Mouse (Mus musculus): Measurements from ENCODE around the gene Syvn1. TPM values are rescaled to one million over a fixed set of nuclear protein-coding genes. Genes with fewer than 3 reads are reported as not detected.

Syvn1 gene
- polyA plus RNA-seq, 1 experiment from 2014 or later, result 29.2 TPM

Small RNAs within 50 kb of the gene (microRNA-seq; reads per million reads assigned to microRNA genes)
- gene Mir6988, result not detected

Other genes with a start within 250 kb of the Syvn1 start
- 27.4 and 29.5 TPM in 2 replicates for gene Frmd8, start 171.3 kb upstream of the Syvn1 start, polyA plus RNA-seq (2015; fragmentation: Nextera tagmentation; extraction: Ambion mirVana)
- 5.1 and 5.5 TPM in 2 replicates for gene Slc25a45, start 168.8 kb upstream of the Syvn1 start, polyA plus RNA-seq (2015; fragmentation: Nextera tagmentation; extraction: Ambion mirVana)
- gene Tigd3, start 152.4 kb upstream of the Syvn1 start, polyA plus RNA-seq (2015; fragmentation: Nextera tagmentation; extraction: Ambion mirVana), result 1.7 and 1.8 TPM in 2 replicates
- 117 and 127 TPM in 2 replicates for gene Dpf2, start 133.6 kb upstream of the Syvn1 start, polyA plus RNA-seq (2015; fragmentation: Nextera tagmentation; extraction: Ambion mirVana)
- gene Cdc42ep2, start 121.8 kb upstream of the Syvn1 start, polyA plus RNA-seq (2015; fragmentation: Nextera tagmentation; extraction: Ambion mirVana), result 13.4 and 13.9 TPM in 2 replicates
- gene Pola2, start 82.4 kb upstream of the Syvn1 start, polyA plus RNA-seq (2015; fragmentation: Nextera tagmentation; extraction: Ambion mirVana), result 49.6 and 50.4 TPM in 2 replicates
- not detected in 2 replicates for gene Slc22a20, start 60.4 kb upstream of the Syvn1 start, polyA plus RNA-seq (2015; fragmentation: Nextera tagmentation; extraction: Ambion mirVana)
- gene Capn1, start 30.7 kb upstream of the Syvn1 start, polyA plus RNA-seq (2015; fragmentation: Nextera tagmentation; extraction: Ambion mirVana), result 22.0 and 22.7 TPM in 2 replicates
- 63.2 and 65.9 TPM in 2 replicates for gene Mrpl49, start 11.2 kb downstream of the Syvn1 start, polyA plus RNA-seq (2015; fragmentation: Nextera tagmentation; extraction: Ambion mirVana)
- gene Fau, start 11.3 kb downstream of the Syvn1 start, polyA plus RNA-seq (2015; fragmentation: Nextera tagmentation; extraction: Ambion mirVana), result 635 and 729 TPM in 2 replicates
- 25.0 and 26.0 TPM in 2 replicates for gene Znhit2, start 14.6 kb downstream of the Syvn1 start, polyA plus RNA-seq (2015; fragmentation: Nextera tagmentation; extraction: Ambion mirVana)
- 25.5 and 29.1 TPM in 2 replicates for gene Tm7sf2, start 21.8 kb downstream of the Syvn1 start, polyA plus RNA-seq (2015; fragmentation: Nextera tagmentation; extraction: Ambion mirVana)
- 61.8 and 69.0 TPM in 2 replicates for gene Vps51, start 30.7 kb downstream of the Syvn1 start, polyA plus RNA-seq (2015; fragmentation: Nextera tagmentation; extraction: Ambion mirVana)
- not detected in 2 replicates for gene Tmem262, start 33.5 kb downstream of the Syvn1 start, polyA plus RNA-seq (2015; fragmentation: Nextera tagmentation; extraction: Ambion mirVana)
- gene Gm28374, start 35.7 kb downstream of the Syvn1 start, polyA plus RNA-seq (2015; fragmentation: Nextera tagmentation; extraction: Ambion mirVana), result 0.71 and 1.3 TPM in 2 replicates
- gene Zfpl1, start 38.4 kb downstream of the Syvn1 start, polyA plus RNA-seq (2015; fragmentation: Nextera tagmentation; extraction: Ambion mirVana), result 62.7 and 70.3 TPM in 2 replicates
- 29.9 and 31.0 TPM in 2 replicates for gene Cdca5, start 38.4 kb downstream of the Syvn1 start, polyA plus RNA-seq (2015; fragmentation: Nextera tagmentation; extraction: Ambion mirVana)
- 0.19 TPM in 1 of 2 replicates, not detected in the other for gene AC131692.1, start 47.8 kb downstream of the Syvn1 start, polyA plus RNA-seq (2015; fragmentation: Nextera tagmentation; extraction: Ambion mirVana)
- 1.2 and 2.9 TPM in 2 replicates for gene Naaladl1, start 59.2 kb downstream of the Syvn1 start, polyA plus RNA-seq (2015; fragmentation: Nextera tagmentation; extraction: Ambion mirVana)
- gene Sac3d1, start 72.1 kb downstream of the Syvn1 start, polyA plus RNA-seq (2015; fragmentation: Nextera tagmentation; extraction: Ambion mirVana), result 23.8 and 25.2 TPM in 2 replicates
- gene Snx15, start 81.7 kb downstream of the Syvn1 start, polyA plus RNA-seq (2015; fragmentation: Nextera tagmentation; extraction: Ambion mirVana), result 30.9 and 31.9 TPM in 2 replicates
- gene Batf2, start 94.4 kb downstream of the Syvn1 start, polyA plus RNA-seq (2015; fragmentation: Nextera tagmentation; extraction: Ambion mirVana), result 0.25 and 0.44 TPM in 2 replicates
- gene Arl2, start 95.0 kb downstream of the Syvn1 start, polyA plus RNA-seq (2015; fragmentation: Nextera tagmentation; extraction: Ambion mirVana), result 96.8 and 106 TPM in 2 replicates
- not detected in 2 replicates for gene Majin, start 137.8 kb downstream of the Syvn1 start, polyA plus RNA-seq (2015; fragmentation: Nextera tagmentation; extraction: Ambion mirVana)
- 0.41 and 0.48 TPM in 2 replicates for gene Gpha2, start 179.8 kb downstream of the Syvn1 start, polyA plus RNA-seq (2015; fragmentation: Nextera tagmentation; extraction: Ambion mirVana)
- gene Ppp2r5b, start 189.3 kb downstream of the Syvn1 start, polyA plus RNA-seq (2015; fragmentation: Nextera tagmentation; extraction: Ambion mirVana), result 20.6 and 22.1 TPM in 2 replicates
- 9.3 and 11.2 TPM in 2 replicates for gene Atg2a, start 195.1 kb downstream of the Syvn1 start, polyA plus RNA-seq (2015; fragmentation: Nextera tagmentation; extraction: Ambion mirVana)
- 77.2 and 98.4 TPM in 2 replicates for gene Ehd1, start 230.1 kb downstream of the Syvn1 start, polyA plus RNA-seq (2015; fragmentation: Nextera tagmentation; extraction: Ambion mirVana)